Mouse (Mus musculus) intestine, embryonic 16.5 days (tissue): Measurements from ENCODE around the gene Ckap2l. TPM values are rescaled to one million over a fixed set of nuclear protein-coding genes. Genes with fewer than 3 reads are reported as not detected.

Experiments
- ATAC-seq: fragments of 200-750 bp; cut with Nextera tagmentation; 2 replicates; pipeline ENCODE4 v1.8.0; 2017; ENCODE audit warnings: moderate TSS enrichment, moderate library complexity
- H3K27ac ChIP-seq: fragments of 300-500 bp; sonication (generic); 2 replicates; pipeline ENCODE4 v1.5.1; 2014; ENCODE audit warnings: mild to moderate bottlenecking, low read length
- H3K27me3 ChIP-seq: fragments of 300-500 bp; sonication (generic); replicated peaks from 2 replicates; pipeline ENCODE4 v1.6.1; 2014; ENCODE audit warnings: low read length, control low read depth, mixed read lengths; ENCODE audit not compliant: control insufficient read depth, insufficient read depth
- H3K36me3 ChIP-seq: fragments of 300-500 bp; sonication (generic); 2 replicates; pipeline ENCODE4 v1.6.1; 2014; ENCODE audit warnings: low read length, control low read depth; ENCODE audit not compliant: control insufficient read depth, insufficient read depth
- H3K4me1 ChIP-seq: fragments of 300-500 bp; sonication (generic); 2 replicates; pipeline ENCODE4 v1.6.1; 2014; ENCODE audit warnings: low read length, control low read depth, mixed read lengths; ENCODE audit not compliant: control insufficient read depth, insufficient read depth
- H3K4me2 ChIP-seq: fragments of 300-500 bp; sonication (generic); 2 replicates; pipeline ENCODE4 v1.6.1; 2014; ENCODE audit warnings: low read depth, low read length, control low read depth
- H3K4me3 ChIP-seq: fragments of 300-500 bp; sonication (generic); 2 replicates; pipeline ENCODE4 v1.5.1; 2014; ENCODE audit warnings: mild to moderate bottlenecking, low read length
- H3K9ac ChIP-seq: fragments of 300-500 bp; sonication (generic); 2 replicates; pipeline ENCODE4 v1.6.1; 2014; ENCODE audit warnings: low read depth, low read length
- H3K9me3 ChIP-seq: fragments of 300-500 bp; sonication (generic); 2 replicates; pipeline ENCODE4 v1.6.1; 2016; ENCODE audit warnings: low read length, control low read depth; ENCODE audit not compliant: control insufficient read depth
- WGBS: fragments of 180-500 bp; shearing (Covaris S2); extraction: QIAGEN DNeasy Blood & Tissue Kit; methylation state at CpG from one replicate; pipeline ENCODE4 v1.1.7; 2014; 5-methylcytosine and 5-hydroxymethylcytosine counted together
- polyA plus RNA-seq: library from polyadenylated mRNA; unstranded; fragments of >200 nt; fragmentation: Nextera tagmentation; extraction: Ambion mirVana; gene quantifications from 2 replicates; pipeline ENCODE4 v1.2.1, GENCODE M21; 2015

Ckap2l gene
- polyA plus RNA-seq, 1 experiment from 2014 or later, result 32.7 TPM

- 55% methylated on average over 4 of the region's 4 CpGs for WGBS
- Histone ChIP-seq H3K4me1 (no peaks in the 10 kb centered on the region), H3K9ac (no peak overlapping the region), H3K27me3 (no peaks in the 10 kb centered on the region), H3K4me3 (no peak overlapping the region), H3K4me2 (no peak overlapping the region), H3K9me3 (no peaks in the 10 kb centered on the region), H3K27ac (no peak overlapping the region), H3K36me3 (no peaks in the 10 kb centered on the region)
- ATAC-seq, result peak; percentile 50
Measured at GRCm38 (mm10) chr2:129224178-129224577, 72.8 kb downstream of the Ckap2l start.

DNA sequence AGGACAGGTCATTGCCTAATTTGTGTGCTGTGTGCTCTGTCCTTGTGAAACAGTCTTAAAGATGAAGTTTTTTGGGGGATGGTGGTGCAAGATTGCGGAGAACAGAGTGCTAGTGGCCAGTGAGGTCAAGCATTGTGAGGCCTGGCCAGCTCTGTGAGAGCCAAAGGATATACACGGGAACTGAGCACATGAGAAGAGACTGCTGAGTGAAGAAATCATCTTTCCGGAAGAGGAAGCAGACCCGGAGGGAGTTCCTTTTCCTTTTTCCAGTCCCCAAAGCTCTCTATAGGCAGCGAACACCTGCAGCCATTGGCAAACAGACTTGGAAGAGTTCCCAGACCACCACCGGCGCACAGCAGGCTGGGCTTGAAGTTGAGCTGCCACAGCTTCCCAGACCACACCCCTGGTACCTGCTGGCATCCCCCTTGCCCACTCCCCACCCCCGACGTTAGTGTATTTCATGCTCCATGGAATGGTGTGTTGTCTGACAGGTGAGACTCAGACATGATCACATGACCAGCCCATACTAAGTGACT lies 75.8 kb downstream of the Ckap2l start:
- Histone ChIP-seq H3K9me3 (no peaks in the 10 kb centered on the region), H3K27ac (no peak overlapping the region), H3K9ac (no peak overlapping the region), H3K4me3 (no peak overlapping the region), H3K36me3 (no peaks in the 10 kb centered on the region), H3K4me1 (peaks cover 9% of the 10 kb centered on the region; the same call in 1 of the 2 replicates), H3K27me3 (no peaks in the 10 kb centered on the region), H3K4me2 (no peak overlapping the region)
- no peak for ATAC-seq
- 75% methylated on average over 9 of the region's 9 CpGs for WGBS

GRCm38 (mm10) chr2:129218537-129219105 lies 78.4 kb downstream of the Ckap2l start:
- no peak overlapping the region for H3K27ac ChIP-seq
- WGBS, result 87% methylated on average over 4 of the region's 4 CpGs
- no peak overlapping the region for H3K4me2 ChIP-seq
- H3K9ac ChIP-seq, result no peak overlapping the region
- H3K36me3 ChIP-seq, result no peaks in the 10 kb centered on the region
- ATAC-seq, result no peak
- H3K4me3 ChIP-seq, result no peak overlapping the region
- H3K9me3 ChIP-seq, result no peaks in the 10 kb centered on the region
- no peaks in the 10 kb centered on the region for H3K27me3 ChIP-seq
- H3K4me1 ChIP-seq, result peaks cover 9% of the 10 kb centered on the region; the same call in 1 of the 2 replicates

Other genes starting within 250 kb of the Ckap2l start
- 0.05 and 0.12 TPM in 2 replicates for gene Vinac1, start 249.0 kb downstream of the Ckap2l start, polyA plus RNA-seq
- gene Ttl, start 231.3 kb downstream of the Ckap2l start, polyA plus RNA-seq, result 8.2 and 9.1 TPM in 2 replicates
- gene Polr1b, start 196.2 kb downstream of the Ckap2l start, polyA plus RNA-seq, result 19.6 and 21.8 TPM in 2 replicates
- gene Chchd5, start 167.5 kb downstream of the Ckap2l start, polyA plus RNA-seq, result 23.8 and 26.9 TPM in 2 replicates
- gene Slc20a1, start 98.4 kb downstream of the Ckap2l start, polyA plus RNA-seq, result 28.8 and 30.4 TPM in 2 replicates
- gene Il1a, start 12.8 kb upstream of the Ckap2l start, polyA plus RNA-seq, result 1.3 and 3.1 TPM in 2 replicates
- 0.26 and 0.33 TPM in 2 replicates for gene Il1b, start 73.9 kb upstream of the Ckap2l start, polyA plus RNA-seq
- gene F830045P16Rik, start 239.4 kb upstream of the Ckap2l start, polyA plus RNA-seq, result not detected in 2 replicates